Mouse (Mus musculus) gastrocnemius, adult 8-10 months (tissue): ENCODE measurements around the gene Sept9. TPM values are rescaled to one million over a fixed set of nuclear protein-coding genes. Genes with fewer than 3 reads are reported as not detected.

Source experiments
- DNase-seq, 2 experiments: peaks; one replicate each; pipeline ENCODE4 v3.0.0; 2022; ENCODE audit warnings: low spot score in 2 of 2
- total RNA-seq, 4 experiments: library from RNA; stranded (reverse); gene quantifications; 2 replicates each; pipeline ENCODE4 v1.2.4; 2022

The Sept9 gene
- total RNA-seq, 4 experiments from 2014 or later = 5.7 to 16.2 (median 12.4) TPM

DNA sequence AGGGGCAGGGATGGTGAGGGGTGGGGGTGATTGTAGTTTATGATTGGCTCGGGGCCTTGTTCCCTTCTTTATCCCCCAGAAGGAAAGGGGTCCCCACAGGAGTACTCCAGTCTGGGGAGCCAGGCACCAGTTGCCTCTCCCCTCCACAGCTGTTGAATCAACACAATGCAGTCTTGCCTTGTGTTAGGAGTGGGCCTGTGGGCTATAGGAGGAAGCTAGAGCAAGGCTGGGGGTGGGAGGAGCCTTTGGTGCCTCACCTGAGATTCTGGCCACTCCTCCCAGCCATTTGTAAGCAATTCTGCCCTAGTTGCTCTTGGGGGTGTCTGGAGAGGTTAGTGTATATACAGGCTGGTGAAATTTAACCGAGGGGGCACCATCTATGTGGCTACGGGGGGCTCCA, 88.3 kb downstream of the Sept9 start:
- no peak for DNase-seq

DNA sequence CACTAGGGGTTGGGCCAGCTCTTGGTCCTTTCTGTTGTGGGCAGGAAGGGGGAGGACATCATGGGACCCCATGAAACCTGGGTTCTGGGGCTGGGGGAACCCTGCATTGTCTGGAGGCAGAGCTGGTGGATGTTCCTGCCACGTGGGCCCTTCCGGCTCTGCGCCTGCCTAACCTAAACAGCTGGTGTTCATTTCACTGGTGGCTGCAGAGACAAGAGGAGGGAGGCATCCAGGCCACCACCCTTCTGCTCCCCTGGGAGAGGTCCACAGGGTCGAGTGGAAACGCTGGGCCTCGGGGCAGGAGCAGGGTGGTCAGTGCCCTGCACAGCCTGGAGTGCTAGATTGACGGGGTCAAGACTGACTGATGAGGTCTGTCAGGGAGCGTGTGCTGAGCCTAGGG, 89.3 kb downstream of the Sept9 start:
- DNase-seq = no peak

DNA sequence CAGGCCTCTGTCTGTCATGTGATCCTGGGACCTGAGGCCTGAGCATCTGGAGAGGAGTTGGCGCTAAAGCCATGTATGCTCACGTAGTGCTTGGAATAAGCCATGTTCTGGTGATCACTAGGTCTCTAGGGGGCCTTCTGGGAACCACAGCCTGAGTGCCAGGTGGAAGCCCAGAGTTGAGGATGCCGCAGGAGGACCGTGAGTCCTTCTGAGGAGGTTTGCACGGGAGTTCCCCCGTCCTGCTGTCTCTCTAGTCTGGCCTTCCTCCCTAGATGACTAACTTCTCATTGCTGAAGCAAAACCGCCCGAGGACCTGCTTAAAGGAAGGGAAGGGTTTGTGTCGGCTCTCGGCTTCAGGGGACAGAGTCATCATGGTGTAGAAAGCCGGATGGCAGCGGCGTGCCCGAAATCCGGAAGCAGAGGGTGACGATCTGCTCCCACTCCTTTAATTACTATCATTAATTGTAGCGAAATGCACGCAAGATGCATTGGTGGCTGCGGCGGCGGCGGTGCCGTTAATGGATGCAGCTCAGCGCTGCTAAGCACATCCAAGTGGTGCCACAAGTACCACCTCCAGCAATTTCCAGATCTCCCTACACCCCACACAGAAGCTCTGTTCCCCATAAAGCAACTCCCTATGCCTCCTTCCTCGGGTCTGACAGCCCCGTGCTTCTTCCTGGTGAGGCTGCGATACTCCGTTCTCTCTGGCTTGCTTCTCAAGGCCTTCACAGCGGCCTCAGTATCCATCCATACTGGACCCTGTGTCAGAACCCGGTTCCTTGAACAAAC, 92.0 kb downstream of the Sept9 start:
- DNase-seq = no peak

DNA sequence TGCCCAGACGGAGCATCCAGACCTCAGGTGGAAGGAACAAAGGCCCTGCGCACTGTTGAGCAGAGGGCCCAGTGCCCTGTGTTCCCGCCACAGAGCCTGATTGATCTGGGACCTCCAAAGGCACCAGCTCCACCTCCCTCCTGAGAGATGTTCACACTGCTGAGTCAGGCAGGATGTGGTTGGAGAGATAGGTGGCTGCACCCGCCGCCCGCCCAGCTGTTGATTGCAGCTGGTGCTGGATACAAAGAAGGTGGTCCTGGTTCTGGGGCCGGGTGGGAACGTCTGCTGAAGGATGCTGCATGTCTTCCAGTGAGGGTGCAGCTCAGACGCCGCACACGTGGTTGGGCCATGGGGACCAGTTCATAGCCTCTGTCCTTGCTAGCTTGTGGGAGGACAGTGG, 93.0 kb downstream of the Sept9 start:
- no peak for DNase-seq

DNA sequence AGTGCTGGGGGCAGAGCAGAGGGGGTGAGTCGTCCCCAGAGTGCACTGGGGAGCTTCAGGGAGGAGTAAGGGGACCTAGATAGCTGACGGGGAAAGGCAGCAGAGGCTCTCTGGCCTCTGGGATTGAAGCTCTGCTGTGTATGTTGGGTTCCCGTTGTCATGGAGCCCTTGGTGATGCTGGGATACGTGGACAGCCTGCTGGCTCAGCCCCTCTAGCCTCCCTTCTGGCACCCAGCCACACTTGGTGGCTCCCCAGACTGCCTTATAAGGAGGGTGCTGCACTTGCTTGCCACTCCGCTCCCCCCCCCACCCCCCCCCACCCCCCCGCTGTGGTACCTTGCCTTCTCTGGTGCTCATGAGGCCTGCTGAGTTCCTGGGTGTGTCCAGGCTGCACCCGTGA, 95.8 kb downstream of the Sept9 start:
- no peak for DNase-seq

DNA sequence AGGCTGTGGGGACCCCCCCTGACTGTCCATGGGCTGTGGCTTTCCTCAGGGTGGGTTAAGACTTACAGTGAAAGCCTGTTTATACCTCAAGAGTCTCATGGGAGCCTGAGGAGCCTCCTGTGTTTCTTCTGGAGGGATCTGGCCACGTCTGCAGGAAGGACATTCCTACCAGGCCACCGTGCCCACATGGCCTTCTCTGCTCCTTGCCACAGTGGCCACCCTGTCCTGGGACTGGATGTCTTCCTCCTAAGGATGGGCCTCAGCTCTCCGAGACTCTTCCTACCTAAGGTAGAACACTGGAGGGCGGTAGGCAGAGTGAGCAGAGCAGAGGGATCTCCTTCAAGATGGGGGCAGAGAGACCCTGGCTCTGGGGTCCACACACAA, 96.6 kb downstream of the Sept9 start:
- DNase-seq = no peak

DNA sequence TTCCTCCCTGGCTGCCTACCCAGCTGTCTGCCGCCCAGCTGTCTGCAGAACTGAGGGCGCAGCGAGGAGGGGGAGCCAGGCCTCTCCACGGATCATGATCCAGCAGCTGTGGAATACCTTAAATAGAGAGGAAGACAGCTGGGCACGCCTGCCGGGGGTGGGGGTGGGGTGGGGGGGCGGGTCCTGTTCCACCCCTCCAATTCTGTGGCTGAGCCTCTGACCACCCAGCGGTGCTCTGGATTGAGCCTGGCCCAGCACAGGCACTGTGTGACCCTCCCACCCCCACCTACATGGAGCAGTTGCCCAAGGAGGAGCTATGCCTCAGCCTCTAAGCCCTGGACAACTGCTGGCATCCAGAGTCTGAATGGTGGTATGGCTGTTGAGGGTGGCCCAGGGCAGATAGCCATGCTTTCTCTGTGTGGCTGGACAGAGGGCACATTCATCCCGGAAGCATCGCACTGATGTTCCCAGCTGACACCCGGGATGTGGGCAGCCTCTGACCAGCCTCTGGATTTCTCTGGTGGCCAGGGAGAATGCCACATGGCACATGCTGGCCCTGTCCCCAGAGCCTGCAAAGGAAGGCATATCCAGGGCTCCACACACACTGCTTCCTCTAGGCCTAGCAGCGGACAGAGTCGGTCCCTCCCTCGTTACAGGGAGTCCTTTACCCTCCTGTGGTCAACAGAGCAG, 97.2 kb downstream of the Sept9 start:
- DNase-seq = no peak

DNA sequence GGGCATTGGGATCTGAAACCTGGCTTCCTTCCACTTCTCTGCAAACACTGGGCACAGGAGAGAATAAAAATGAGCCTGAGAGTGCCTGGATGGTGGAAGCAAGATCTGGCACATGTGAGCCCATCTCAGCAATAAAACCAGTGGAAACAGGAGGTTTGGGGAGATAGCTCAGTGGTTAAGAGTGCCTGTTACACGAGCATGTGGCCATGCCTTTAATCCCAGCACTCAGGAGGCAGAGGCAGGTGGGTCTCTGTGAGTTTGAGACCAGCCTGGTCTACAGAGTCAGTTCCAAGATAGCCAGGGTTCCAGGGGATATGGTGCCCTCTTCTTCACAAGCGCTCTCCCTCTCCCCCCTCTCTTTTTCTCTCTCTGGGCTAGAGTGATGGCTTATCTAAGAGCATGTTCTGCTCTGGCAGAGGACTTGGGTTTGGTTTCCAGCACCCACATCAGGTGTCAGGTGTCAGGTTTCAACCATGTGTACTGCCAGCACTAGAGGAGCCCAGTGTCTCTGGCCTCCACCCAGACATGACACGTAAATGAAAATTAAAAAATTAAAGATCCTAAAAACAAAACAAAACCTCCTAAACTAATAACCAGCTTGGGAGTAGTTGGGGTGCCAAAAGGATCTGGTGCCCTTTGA, 97.8 kb downstream of the Sept9 start:
- no peak for DNase-seq

DNA sequence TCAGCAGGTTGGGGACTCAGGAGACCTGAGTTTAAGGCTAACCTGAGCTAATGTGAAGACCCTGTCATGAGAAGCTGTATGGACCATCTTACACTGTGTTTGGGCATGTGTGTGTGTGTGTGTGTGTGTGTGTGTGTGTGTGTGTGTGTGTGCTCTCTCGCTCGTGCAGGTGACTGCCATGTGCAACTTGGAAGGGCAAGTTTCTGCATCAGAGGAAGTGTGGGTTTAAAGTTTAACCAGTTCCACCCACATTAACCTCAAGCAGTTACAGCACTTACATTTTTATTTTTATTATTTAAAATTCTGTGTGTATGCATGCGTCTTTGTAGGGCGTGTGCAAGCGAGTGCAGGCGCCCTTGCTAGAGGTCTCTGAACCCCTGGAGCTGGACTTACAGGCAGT, 100.3 kb downstream of the Sept9 start:
- no peak for DNase-seq

DNA sequence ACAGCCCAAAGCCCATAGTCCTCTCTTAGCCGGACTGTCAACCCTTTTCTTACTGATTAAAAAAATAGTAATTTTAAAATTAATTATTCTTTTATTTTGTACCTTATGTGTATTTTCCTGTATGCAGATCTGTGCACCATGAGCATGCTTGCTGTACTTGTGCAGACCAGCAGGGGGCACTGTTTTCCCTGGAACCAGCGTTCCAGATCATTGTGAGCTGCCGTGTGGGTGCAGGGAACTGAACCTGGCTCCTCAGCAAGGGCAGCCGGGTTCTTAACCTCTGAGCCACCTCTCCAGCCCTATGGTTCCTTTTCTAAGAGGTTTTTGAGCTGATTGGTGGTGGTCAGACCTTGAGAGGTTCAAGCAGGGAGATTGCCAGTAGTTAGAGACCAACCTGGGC, 101.3 kb downstream of the Sept9 start:
- no peak for DNase-seq

DNA sequence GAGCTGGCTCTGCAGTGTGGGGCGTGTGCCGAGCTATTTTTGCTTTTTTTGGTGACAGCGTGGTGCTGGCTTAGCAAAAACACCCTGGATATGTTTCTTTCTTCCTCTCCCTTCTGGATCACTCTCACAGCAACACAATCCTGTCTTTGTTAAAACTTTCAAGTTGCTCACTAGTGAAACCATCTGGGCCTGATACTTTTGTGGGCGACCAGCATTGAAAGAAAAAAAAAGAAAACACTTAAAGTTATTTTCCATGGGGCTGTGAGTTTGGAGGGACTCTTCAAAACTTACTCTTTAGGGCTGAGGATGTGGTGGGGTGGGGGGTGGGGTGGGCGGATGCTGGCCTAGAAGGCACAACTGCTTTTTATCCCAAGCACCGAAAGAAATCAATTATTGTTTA, 102.3 kb downstream of the Sept9 start:
- no peak for DNase-seq

DNA sequence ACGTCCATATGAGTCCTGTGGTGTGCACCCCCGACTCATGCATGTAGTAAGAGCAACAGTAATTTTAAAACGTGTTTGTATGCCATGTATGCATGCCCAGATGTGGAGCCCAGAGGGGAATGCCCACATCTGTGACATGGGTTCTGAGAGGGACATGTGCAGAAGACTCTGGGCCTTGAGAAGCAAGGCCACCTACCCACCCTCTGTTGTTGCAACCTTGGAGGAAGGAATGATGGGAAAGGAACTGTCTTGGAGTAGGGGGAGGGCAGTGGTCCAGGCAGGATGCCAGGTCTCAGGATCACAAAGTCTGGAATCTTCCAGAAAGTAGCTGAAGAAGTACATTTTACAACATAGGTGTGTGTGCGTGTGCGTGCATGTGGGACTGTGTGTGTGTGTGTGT, 102.9 kb downstream of the Sept9 start:
- DNase-seq = no peak

DNA sequence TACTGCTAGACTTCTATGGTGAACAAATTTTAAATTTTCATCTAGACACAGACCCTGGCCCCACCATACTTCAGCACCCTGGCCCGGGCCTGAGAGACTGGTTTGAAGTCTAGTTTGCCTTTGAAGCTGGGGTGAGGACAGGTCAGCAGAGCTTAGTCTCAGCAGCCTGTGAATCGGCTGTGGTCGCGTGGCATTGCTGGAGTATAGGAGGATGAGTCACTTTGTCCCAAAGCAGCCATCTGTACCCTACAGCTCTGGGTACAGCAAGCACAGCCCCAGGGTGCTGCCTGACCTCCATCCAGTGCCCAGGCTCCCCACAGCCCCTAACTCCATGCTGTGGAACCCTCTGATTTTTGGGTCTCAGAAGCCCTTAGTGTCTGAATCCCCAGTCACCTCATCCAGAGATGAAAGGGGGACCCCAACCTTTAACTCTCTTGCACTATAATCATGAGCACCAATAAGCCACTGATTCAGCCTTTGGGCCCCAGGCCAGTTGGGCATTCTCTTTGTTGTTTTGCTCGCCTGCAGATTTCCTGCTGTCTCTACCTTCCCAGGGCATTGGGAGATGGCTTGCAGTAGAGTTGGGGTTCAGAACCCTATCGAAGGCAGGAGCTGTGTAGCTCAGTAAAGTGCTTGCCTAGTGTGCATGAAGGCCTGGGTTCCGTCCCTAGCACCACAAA, 106.2 kb downstream of the Sept9 start:
- DNase-seq = no peak

DNA sequence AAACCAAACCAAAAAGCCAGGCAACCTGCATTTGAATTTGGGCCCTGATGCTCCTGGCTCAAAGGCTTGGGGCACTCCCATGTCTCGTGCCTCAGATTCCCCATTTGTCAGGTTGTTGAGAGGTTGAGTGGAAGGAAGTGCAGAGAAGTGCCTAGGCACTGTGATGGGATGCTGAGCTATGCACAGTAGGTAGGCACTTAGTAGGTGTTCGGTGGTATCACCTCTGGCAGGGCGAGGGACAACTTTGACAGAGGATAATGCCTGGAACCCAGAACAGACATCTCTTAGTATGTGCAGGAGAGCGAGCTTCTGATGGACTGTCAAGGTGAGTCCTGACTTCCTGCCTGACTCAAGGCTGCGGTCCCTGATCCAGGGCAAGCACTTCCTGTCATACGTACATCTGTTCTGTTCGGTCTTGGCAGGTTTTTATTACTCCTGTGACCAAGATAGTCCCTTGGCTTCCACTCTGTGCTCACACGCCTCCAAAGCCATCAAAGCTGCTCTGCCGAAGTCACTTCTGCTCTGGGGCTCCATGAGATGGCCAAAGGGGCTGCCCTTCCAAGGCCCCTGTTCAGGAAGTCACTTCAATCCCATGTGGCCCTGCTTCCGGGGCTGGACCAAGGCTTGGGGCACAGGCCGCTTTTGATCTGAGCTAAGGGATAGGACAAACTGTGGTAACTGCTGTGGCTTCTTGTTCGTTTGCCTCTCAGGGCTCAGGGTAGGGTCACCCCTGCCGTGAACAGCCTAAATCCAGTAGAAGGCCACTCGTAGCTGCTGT, 107.0 kb downstream of the Sept9 start:
- DNase-seq = no peak

DNA sequence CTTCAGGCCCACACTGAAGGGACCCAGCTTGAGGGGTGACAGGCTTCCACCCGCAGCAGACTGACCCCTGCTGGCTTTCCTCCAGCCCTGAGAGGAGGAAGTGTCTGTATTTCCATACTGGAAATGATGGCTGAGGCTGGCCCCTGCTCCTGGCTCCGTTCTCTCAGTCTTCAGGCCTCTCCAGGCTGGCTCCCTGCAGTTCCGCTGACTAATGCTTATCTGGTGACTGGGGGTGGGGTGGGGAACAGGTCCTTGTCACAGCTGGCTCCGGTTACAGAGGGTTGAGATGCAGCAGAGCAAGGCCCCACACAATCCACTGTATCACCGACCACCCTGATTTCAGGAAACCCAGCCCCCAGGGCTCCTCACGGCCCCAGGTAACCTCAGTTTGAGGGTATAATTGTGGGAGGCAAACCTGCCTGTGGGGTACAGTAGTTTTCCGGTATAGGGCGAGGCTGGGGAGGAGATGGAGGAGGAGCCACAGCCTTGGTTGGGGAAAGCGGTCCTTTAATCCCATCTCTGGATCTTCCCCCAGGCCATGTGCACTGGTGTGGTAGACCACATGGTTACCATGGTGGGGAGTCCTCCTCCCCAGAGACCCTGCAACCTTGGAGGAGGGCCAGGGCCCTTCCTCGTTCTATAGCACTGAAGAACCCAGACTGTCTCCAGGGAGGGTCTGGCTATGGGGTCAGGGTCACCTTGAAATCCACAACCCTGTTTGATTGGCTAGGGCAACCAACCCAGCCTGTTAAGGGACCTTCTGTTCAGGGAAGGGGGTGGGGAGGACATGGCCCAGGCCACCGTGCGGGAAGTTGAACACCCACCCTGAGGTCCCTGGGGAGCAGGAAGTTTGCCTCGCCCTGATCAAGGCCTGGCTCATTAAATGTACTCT, 108.7 kb downstream of the Sept9 start:
- DNase-seq = no peak

DNA sequence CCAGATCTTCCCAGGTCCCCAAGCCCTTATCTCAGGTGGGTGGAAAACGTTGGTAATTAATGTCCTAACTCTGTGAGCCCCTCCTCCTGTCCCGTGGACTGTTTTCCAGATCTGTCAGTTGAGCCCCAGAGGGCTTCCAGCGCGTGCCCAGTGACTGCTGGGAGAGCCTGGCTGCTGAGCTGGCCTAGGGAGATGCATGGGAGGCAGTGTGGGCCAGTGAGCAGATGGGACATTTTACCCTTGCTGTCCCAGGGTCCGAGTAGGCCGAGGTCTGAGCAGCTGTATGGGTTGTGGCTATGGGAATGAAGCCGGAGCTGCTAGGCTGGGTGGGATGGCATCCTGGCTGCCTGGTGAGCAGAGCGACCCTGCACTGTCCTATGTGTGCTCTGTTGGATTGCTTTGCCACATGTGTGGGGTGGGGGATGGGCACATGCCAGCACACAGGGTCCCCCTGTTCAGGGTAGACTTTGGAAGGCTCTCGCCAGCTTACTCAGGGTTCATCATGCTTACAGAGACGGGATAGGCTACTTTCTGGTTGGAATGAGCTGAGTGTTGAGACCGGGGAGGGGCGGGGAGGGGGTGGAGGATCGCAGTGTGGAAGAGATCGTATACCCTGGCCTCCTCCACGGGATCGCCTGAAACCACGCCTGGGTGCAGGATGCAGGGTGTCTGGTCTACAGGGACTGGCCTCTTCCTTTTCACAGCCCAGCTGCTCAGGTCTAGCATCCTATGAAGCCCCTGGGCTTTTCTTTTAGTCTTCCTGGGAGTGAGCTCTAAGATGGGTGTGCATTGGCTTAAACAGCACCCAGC, 109.9 kb downstream of the Sept9 start:
- no peak for DNase-seq

DNA sequence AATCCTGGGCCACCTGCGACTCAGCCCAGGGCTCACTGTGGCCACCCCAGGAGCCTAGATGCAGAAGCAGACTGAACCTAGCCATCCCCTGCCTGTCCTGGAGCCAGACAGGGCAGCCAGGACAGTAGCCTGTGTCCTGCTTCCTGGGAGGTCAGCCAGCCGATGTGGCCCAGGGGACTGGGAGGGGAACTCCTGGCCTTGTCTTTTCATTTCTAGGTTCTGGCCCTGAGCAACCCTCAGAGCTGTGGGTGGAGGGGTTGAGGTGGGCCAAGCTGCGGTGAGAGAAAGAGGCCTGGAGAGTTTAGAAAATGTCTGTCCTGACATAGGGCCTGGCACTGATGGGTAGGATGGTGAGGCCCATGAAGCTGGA, 110.4 kb downstream of the Sept9 start:
- peak; percentile 63 to 70 for DNase-seq

DNA sequence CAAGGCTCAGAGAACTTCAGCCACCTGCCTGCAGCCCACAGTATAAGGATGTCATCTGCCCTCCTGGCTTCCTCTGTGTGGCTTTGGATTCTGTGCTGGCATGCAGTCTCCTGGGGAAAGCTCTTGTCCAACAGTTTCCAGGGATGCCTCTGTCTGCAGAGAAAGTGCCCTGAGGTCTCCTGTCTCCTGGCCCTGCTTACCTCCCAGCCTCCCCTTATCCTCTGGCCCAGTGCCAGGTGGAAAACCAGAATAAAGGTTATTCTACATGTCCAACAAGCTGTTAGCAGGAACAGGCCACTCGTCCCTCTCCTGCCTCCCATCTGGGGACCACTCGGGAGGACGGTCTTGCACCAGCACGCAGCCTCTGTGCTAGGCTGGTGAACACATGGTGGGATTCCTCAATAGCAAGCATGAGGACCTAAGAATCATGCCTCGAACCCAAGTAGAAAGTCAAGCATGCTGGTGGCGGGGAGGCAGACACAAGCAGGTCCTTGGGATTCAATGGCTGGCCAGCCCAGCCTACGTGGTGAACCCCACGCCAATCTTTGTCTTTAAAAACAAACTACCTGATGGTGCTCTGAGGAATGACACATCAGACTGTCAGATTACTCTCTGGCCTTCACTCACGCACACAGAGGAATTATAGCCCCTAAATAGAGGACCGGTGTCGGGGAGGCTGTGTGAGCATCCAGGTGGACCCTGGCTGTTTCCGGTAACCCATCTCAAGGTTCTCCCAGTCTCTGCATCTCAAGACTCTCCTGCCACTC, 111.1 kb downstream of the Sept9 start:
- DNase-seq = no peak
